Mouse (Mus musculus) forebrain, embryonic 15.5 days (tissue): ENCODE results near the gene Cd68. TPM values are rescaled to one million over a fixed set of nuclear protein-coding genes. Genes with fewer than 3 reads are reported as not detected.

ENCODE experiments used
- microRNA counts: library from miRNA; unstranded; fragments of <30 nt; microRNA quantifications from one replicate; lab custom pipeline; 2016
- microRNA-seq: library from miRNA; unstranded; fragments of <30 nt; microRNA quantifications from one replicate; pipeline ENCODE4, GENCODE M21; 2016
- polyA plus RNA-seq: library from polyadenylated mRNA; unstranded; fragments of >200 nt; fragmentation: Nextera tagmentation; extraction: Ambion mirVana; gene quantifications from 2 replicates; pipeline ENCODE4 v1.2.1, GENCODE M21; 2015

The Cd68 gene
- polyA plus RNA-seq, 1 experiment from 2014 or later: 6.7 TPM

MicroRNAs encoded within 50 kb of the gene (microRNA counts, 519-probe panel; counts per million panel counts)
- microRNA mmu-miR-1934 (lab: Ali Mortazavi, UCI) (not detected), microRNA mmu-miR-467f (lab: Ali Mortazavi, UCI) (2,287 counts per million, percentile 42 among the panel's probes with 10 or more counts)

Small RNA genes within 50 kb of the gene (microRNA-seq; reads per million reads assigned to microRNA genes)
- gene Mir1934 (3.7 reads per million, percentile 12 among the genes with 10 or more reads in this experiment), gene Mir467f (not detected)

Other genes with a start within 250 kb of the Cd68 start
- gene Dnah2, start 117.0 kb downstream of the Cd68 start, polyA plus RNA-seq: 2.7 and 3.1 TPM in 2 replicates
- 107 and 114 TPM in 2 replicates for gene Efnb3, start 105.9 kb downstream of the Cd68 start, polyA plus RNA-seq
- 26.3 and 27.2 TPM in 2 replicates for gene Wrap53, start 85.9 kb downstream of the Cd68 start, polyA plus RNA-seq
- gene Trp53, start 85.8 kb downstream of the Cd68 start, polyA plus RNA-seq: 112 and 115 TPM in 2 replicates
- 22.2 and 25.9 TPM in 2 replicates for gene Atp1b2, start 60.2 kb downstream of the Cd68 start, polyA plus RNA-seq
- gene Shbg, start 48.2 kb downstream of the Cd68 start, polyA plus RNA-seq: not detected in 2 replicates
- gene Sat2, start 44.1 kb downstream of the Cd68 start, polyA plus RNA-seq: 22.9 and 25.2 TPM in 2 replicates
- 41.0 and 46.1 TPM in 2 replicates for gene Fxr2, start 33.2 kb downstream of the Cd68 start, polyA plus RNA-seq
- gene Sox15, start 10.8 kb downstream of the Cd68 start, polyA plus RNA-seq: not detected in 2 replicates
- gene Mpdu1, start 3.5 kb downstream of the Cd68 start, polyA plus RNA-seq: 89.1 and 91.0 TPM in 2 replicates
- 547 and 583 TPM in 2 replicates for gene Eif4a1, start 6.3 kb upstream of the Cd68 start, polyA plus RNA-seq
- 89.2 and 102 TPM in 2 replicates for gene Senp3, start 15.9 kb upstream of the Cd68 start, polyA plus RNA-seq
- 0.38 TPM in 1 of 2 replicates, not detected in the other for gene Tnfsf13, start 19.6 kb upstream of the Cd68 start, polyA plus RNA-seq
- gene Tnfsf12, start 29.7 kb upstream of the Cd68 start, polyA plus RNA-seq: 1.6 TPM in 2 replicates
- 1.0 and 1.1 TPM in 2 replicates for gene Tnfsfm13, start 29.9 kb upstream of the Cd68 start, polyA plus RNA-seq
- 17.5 and 19.2 TPM in 2 replicates for gene Polr2a, start 92.5 kb upstream of the Cd68 start, polyA plus RNA-seq
- 0.28 and 0.56 TPM in 2 replicates for gene Slc35g3, start 95.8 kb upstream of the Cd68 start, polyA plus RNA-seq
- 2.8 and 3.2 TPM in 2 replicates for gene Zbtb4, start 99.8 kb upstream of the Cd68 start, polyA plus RNA-seq
- 1.2 and 1.4 TPM in 2 replicates for gene Chrnb1, start 129.8 kb upstream of the Cd68 start, polyA plus RNA-seq
- 6.2 and 6.7 TPM in 2 replicates for gene Fgf11, start 135.7 kb upstream of the Cd68 start, polyA plus RNA-seq
- 0.61 and 0.98 TPM in 2 replicates for gene Tmem102, start 139.5 kb upstream of the Cd68 start, polyA plus RNA-seq
- not detected in 2 replicates for gene Gm39566, start 149.1 kb upstream of the Cd68 start, polyA plus RNA-seq
- gene Spem2, start 152.3 kb upstream of the Cd68 start, polyA plus RNA-seq: not detected in 2 replicates
- 0.33 and 0.36 TPM in 2 replicates for gene Spem1, start 156.0 kb upstream of the Cd68 start, polyA plus RNA-seq
- 20.9 and 21.3 TPM in 2 replicates for gene Nlgn2, start 171.6 kb upstream of the Cd68 start, polyA plus RNA-seq
- 333 and 335 TPM in 2 replicates for gene Tmem256, start 172.4 kb upstream of the Cd68 start, polyA plus RNA-seq
- 51.0 and 51.2 TPM in 2 replicates for gene Plscr3, start 180.2 kb upstream of the Cd68 start, polyA plus RNA-seq
- 0.27 and 0.36 TPM in 2 replicates for gene Tnk1, start 192.6 kb upstream of the Cd68 start, polyA plus RNA-seq
- not detected in 2 replicates for gene Tmem95, start 211.9 kb upstream of the Cd68 start, polyA plus RNA-seq
- gene Kctd11, start 215.3 kb upstream of the Cd68 start, polyA plus RNA-seq: 1.2 and 1.3 TPM in 2 replicates
- 0.48 and 0.51 TPM in 2 replicates for gene Acap1, start 229.4 kb upstream of the Cd68 start, polyA plus RNA-seq
- 19.9 and 20.7 TPM in 2 replicates for gene 2810408A11Rik, start 234.8 kb upstream of the Cd68 start, polyA plus RNA-seq
- 18.5 and 23.0 TPM in 2 replicates for gene Neurl4, start 234.9 kb upstream of the Cd68 start, polyA plus RNA-seq
- gene Gps2, start 247.7 kb upstream of the Cd68 start, polyA plus RNA-seq: 79.6 and 92.2 TPM in 2 replicates